Mouse (Mus musculus): ENCODE results near the gene Lrig1. TPM values are rescaled to one million over a fixed set of nuclear protein-coding genes. Genes with fewer than 3 reads are reported as not detected.

Gene Lrig1
- total and polyA plus RNA-seq, 3 experiments = 23.3 to 32.7 (median 30.4) TPM

DNA sequence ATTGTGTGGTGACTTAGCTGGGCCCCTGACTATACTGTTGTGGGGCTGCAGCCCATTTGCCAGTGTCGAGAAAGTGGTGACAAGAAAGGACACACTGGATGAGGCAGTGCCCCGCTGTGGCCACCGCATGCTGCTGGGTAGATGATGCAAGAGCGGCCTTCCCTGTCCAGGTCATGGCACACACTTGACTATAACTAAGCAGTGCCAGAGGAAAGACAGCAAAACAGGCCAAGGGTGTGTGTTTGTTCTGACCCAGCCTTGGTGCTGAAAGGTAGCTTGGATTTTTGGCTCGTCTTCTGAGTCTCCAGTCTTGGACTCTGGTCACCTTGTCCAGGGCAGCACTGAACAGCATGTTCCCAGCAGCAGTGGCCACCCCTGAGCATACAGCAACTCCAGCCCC lies 98.9 kb downstream of the Lrig1 start:
- Histone ChIP-seq H3K4me1 (ENCODE audit: control insufficient read depth, insufficient read depth, low read length) (peaks cover 8% of the 10 kb centered on the region; the same call in 1 of the 2 replicates), H3K27me3 (ENCODE audit: control insufficient read depth, insufficient read depth, low read length) (no peaks in the 10 kb centered on the region), H3K9ac (ENCODE audit: low read depth, low read length) (no peak overlapping the region), H3K36me3 (ENCODE audit: control insufficient read depth, insufficient read depth, low read length) (no peaks in the 10 kb centered on the region), H3K27ac (peak overlapping the region; percentile 77), H3K79me2 (replicated peaks; ENCODE audit: control insufficient read depth, insufficient read depth, low read length) (no peaks in the 10 kb centered on the region), H3K4me3 (no peak overlapping the region)
- TF ChIP-seq EP300 (IDR thresholded peaks at IDR 0.05; ENCODE audit: insufficient read depth, low read depth, low read length) (peak; percentile 98), POLR2A (IDR thresholded peaks at IDR 0.05; ENCODE audit: insufficient read depth, low read depth, low read length) (no peak), CTCF (IDR thresholded peaks at IDR 0.05) (peak; percentile 46)
- DNase-seq = peak; percentile 60 to 83
- intact Hi-C loops (cut with DNase I) = loop anchor here (5.0 kb wide), 1 partner anchor 59 kb away; no protein-coding TSS in a partner anchor
- WGBS = 50% methylated on average over 5 of the region's 5 CpGs

- TF ChIP-seq CTCF (IDR thresholded peaks at IDR 0.05) (no peak), POLR2A (IDR thresholded peaks at IDR 0.05; ENCODE audit: insufficient read depth, low read depth, low read length) (no peak), EP300 (IDR thresholded peaks at IDR 0.05; ENCODE audit: insufficient read depth, low read depth, low read length) (no peak)
- no peak overlapping the region for H3K27ac ChIP-seq
- H3K9ac ChIP-seq (ENCODE audit: low read depth, low read length) = no peak overlapping the region
- no peak overlapping the region for H3K4me3 ChIP-seq
- WGBS = 80% methylated on average over 13 of the region's 13 CpGs
- H3K36me3 ChIP-seq (ENCODE audit: control insufficient read depth, insufficient read depth, low read length) = no peaks in the 10 kb centered on the region
- intact Hi-C loops (cut with DNase I) = loop anchor here (5.0 kb wide), 1 partner anchor 368 kb away; no protein-coding TSS in a partner anchor
- peaks cover 8% of the 10 kb centered on the region; the same call in 1 of the 2 replicates for H3K4me1 ChIP-seq (ENCODE audit: control insufficient read depth, insufficient read depth, low read length)
- DNase-seq = no peak
- H3K79me2 ChIP-seq (replicated peaks; ENCODE audit: control insufficient read depth, insufficient read depth, low read length) = no peaks in the 10 kb centered on the region
- H3K27me3 ChIP-seq (ENCODE audit: control insufficient read depth, insufficient read depth, low read length) = no peaks in the 10 kb centered on the region
Measured at GRCm38 (mm10) chr6:94599016-94599415, 100.9 kb downstream of the Lrig1 start.

DNA sequence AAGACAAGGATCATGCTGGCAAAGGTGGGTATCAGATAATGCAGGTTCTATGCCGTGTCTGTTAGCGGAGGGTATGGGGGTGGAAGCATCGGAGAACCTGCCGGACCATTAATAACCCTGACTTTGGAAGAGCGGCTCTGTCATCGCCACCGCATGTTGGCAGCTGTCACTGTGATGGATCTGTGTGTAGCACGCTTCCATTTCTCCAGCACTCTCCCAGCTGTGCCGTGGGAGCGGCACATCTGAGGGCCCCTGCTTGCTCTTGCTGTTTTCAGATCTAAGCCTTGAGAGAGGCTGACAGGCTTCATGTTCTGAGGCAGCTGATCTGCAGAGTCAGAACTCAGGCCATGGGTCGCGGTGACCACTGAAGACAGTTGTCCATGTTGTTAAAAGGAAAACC lies 101.5 kb downstream of the Lrig1 start:
- DNase-seq = no peak
- Histone ChIP-seq H3K4me1 (ENCODE audit: control insufficient read depth, insufficient read depth, low read length) (peaks cover 8% of the 10 kb centered on the region; the same call in 1 of the 2 replicates), H3K27me3 (ENCODE audit: control insufficient read depth, insufficient read depth, low read length) (no peaks in the 10 kb centered on the region), H3K27ac (no peak overlapping the region), H3K9ac (ENCODE audit: low read depth, low read length) (no peak overlapping the region), H3K36me3 (ENCODE audit: control insufficient read depth, insufficient read depth, low read length) (no peaks in the 10 kb centered on the region), H3K79me2 (replicated peaks; ENCODE audit: control insufficient read depth, insufficient read depth, low read length) (no peaks in the 10 kb centered on the region), H3K4me3 (no peak overlapping the region)
- WGBS = 88% methylated on average over 12 of the region's 12 CpGs
- intact Hi-C loops (cut with DNase I) = loop anchor here (5.0 kb wide), 1 partner anchor 369 kb away; no protein-coding TSS in a partner anchor
- TF ChIP-seq POLR2A (IDR thresholded peaks at IDR 0.05; ENCODE audit: insufficient read depth, low read depth, low read length) (no peak), CTCF (IDR thresholded peaks at IDR 0.05) (no peak), EP300 (IDR thresholded peaks at IDR 0.05; ENCODE audit: insufficient read depth, low read depth, low read length) (no peak)

- peaks cover 11% of the 10 kb centered on the region for H3K4me1 ChIP-seq (ENCODE audit: control insufficient read depth, insufficient read depth, low read length)
- WGBS = 59% methylated on average over 10 of the region's 10 CpGs
Measured at GRCm38 (mm10) chr6:94596761-94597485, 103.0 kb downstream of the Lrig1 start.

GRCm38 (mm10) chr6:94596051-94596760 lies 103.8 kb downstream of the Lrig1 start:
- 72% methylated on average over 14 of the region's 14 CpGs for WGBS
- intact Hi-C loops (cut with DNase I) = loop anchor here (5.0 kb wide), 1 partner anchor 371 kb away; no protein-coding TSS in a partner anchor
- Histone ChIP-seq H3K27ac (peak overlapping the region; percentile 66), H3K36me3 (ENCODE audit: control insufficient read depth, insufficient read depth, low read length) (peaks cover 3% of the 10 kb centered on the region), H3K4me1 (ENCODE audit: control insufficient read depth, insufficient read depth, low read length) (peaks cover 9% of the 10 kb centered on the region), H3K27me3 (ENCODE audit: control insufficient read depth, insufficient read depth, low read length) (no peaks in the 10 kb centered on the region), H3K79me2 (replicated peaks; ENCODE audit: control insufficient read depth, insufficient read depth, low read length) (no peaks in the 10 kb centered on the region), H3K9ac (ENCODE audit: low read depth, low read length) (no peak overlapping the region), H3K4me3 (no peak overlapping the region)
- TF ChIP-seq POLR2A (IDR thresholded peaks at IDR 0.05; ENCODE audit: insufficient read depth, low read depth, low read length) = no peak
- TF ChIP-seq EP300 (IDR thresholded peaks at IDR 0.05; ENCODE audit: insufficient read depth, low read depth, low read length) = no peak
- no peak for TF ChIP-seq CTCF (IDR thresholded peaks at IDR 0.05)
- peak in 1 of 2 experiments; percentile 69 for DNase-seq

More at GRCm38 (mm10) chr6:94596761-94597485, 103.0 kb downstream of the Lrig1 start:
- Histone ChIP-seq H3K27me3 (ENCODE audit: control insufficient read depth, insufficient read depth, low read length) (no peaks in the 10 kb centered on the region), H3K27ac (peak overlapping the region; percentile 66), H3K36me3 (ENCODE audit: control insufficient read depth, insufficient read depth, low read length) (no peaks in the 10 kb centered on the region; the same call in 1 of the 2 replicates), H3K79me2 (replicated peaks; ENCODE audit: control insufficient read depth, insufficient read depth, low read length) (no peaks in the 10 kb centered on the region), H3K9ac (ENCODE audit: low read depth, low read length) (no peak overlapping the region), H3K4me3 (no peak overlapping the region)
- no peak for DNase-seq
- peak; percentile 58 for TF ChIP-seq CTCF (IDR thresholded peaks at IDR 0.05)
- no peak for TF ChIP-seq EP300 (IDR thresholded peaks at IDR 0.05; ENCODE audit: insufficient read depth, low read depth, low read length)
- intact Hi-C loops (cut with DNase I) = loop anchor here (5.0 kb wide), 1 partner anchor 370 kb away; no protein-coding TSS in a partner anchor
